Mouse (Mus musculus): ENCODE data around the gene Myh9. TPM values are rescaled to one million over a fixed set of nuclear protein-coding genes. Genes with fewer than 3 reads are reported as not detected.
A peak's percentile ranks its signal among the peaks of the same experiment; 100 is the strongest.
"Not testable (repeated sequence)": the region's sequence is repeated elsewhere in the genome, so short reads cannot be mapped to it uniquely, and the experiment has no call there.

Myh9 gene
- total RNA-seq, 1 experiment = 152 TPM

GRCm38 (mm10) chr15:77867231-77867968 lies 25.4 kb upstream of the Myh9 start:
- Histone ChIP-seq H3K4me3 (ENCODE audit: insufficient read depth in 1 of 2, low read depth in 1 of 2, low read length in 2 of 2, poor library complexity in 1 of 2, severe bottlenecking in 1 of 2) (peak overlapping the region in 1 of 2 experiments; percentile 51; a peak in 2 of 4 replicates), H3K9ac (ENCODE audit: insufficient read depth, low read depth, low read length, poor library complexity, severe bottlenecking) (peak overlapping the region; percentile 64), H3K27ac (ENCODE audit: insufficient read depth, low read depth, low read length, poor library complexity, severe bottlenecking) (peak overlapping the region; percentile 100), H3K4me1 (ENCODE audit: control insufficient read depth in 2 of 2, insufficient read depth in 2 of 2, low read length in 2 of 2, poor library complexity in 1 of 2) (peaks cover 23 to 37% of the 10 kb centered on the region in 2 experiments)
- H3K9me3 ChIP-seq (ENCODE audit: control insufficient read depth, insufficient read depth, low read depth, low read length); DNase-seq (ENCODE audit: low read depth, low spot score); in situ Hi-C loops (cut with MboI; ENCODE audit: low sequenced_read_pairs in 2 of 2, unreplicated experiment in 2 of 2); H3K36me3 ChIP-seq (ENCODE audit: control insufficient read depth, insufficient read depth, low read length, poor library complexity, severe bottlenecking): not testable (repeated sequence)
- TF ChIP-seq ZNF384 (IDR thresholded peaks at IDR 0.05; ENCODE audit: low read depth, low read length) = peak; percentile 96

GRCm38 (mm10) chr15:77866583-77867220 lies 24.7 kb upstream of the Myh9 start:
- no peak for DNase-seq (ENCODE audit: low read depth, low spot score)
- Histone ChIP-seq H3K4me3 (ENCODE audit: insufficient read depth in 1 of 2, low read depth in 1 of 2, low read length in 2 of 2, poor library complexity in 1 of 2, severe bottlenecking in 1 of 2) (peak overlapping the region in 1 of 2 experiments; percentile 51; a peak in 3 of 4 replicates), H3K27ac (ENCODE audit: insufficient read depth, low read depth, low read length, poor library complexity, severe bottlenecking) (peak overlapping the region; percentile 100), H3K9me3 (ENCODE audit: control insufficient read depth, insufficient read depth, low read depth, low read length) (no peaks in the 10 kb centered on the region), H3K4me1 (ENCODE audit: control insufficient read depth in 2 of 2, insufficient read depth in 2 of 2, low read length in 2 of 2, poor library complexity in 1 of 2) (peaks cover 23 to 37% of the 10 kb centered on the region in 2 experiments), H3K36me3 (ENCODE audit: control insufficient read depth, insufficient read depth, low read length, poor library complexity, severe bottlenecking) (no peaks in the 10 kb centered on the region), H3K9ac (ENCODE audit: insufficient read depth, low read depth, low read length, poor library complexity, severe bottlenecking) (peak overlapping the region; percentile 64)
- TF ChIP-seq HCFC1 (IDR thresholded peaks at IDR 0.05; ENCODE audit: borderline replicate concordance, insufficient read depth, low read length) (no peak), CHD2 (IDR thresholded peaks at IDR 0.05; ENCODE audit: low read depth, low read length) (no peak), MAFK (IDR thresholded peaks at IDR 0.05; ENCODE audit: insufficient read depth, low read depth, low read length) (no peak)
- in situ Hi-C loops (cut with MboI; ENCODE audit: low sequenced_read_pairs in 2 of 2, unreplicated experiment in 2 of 2) = no loop called here

GRCm38 (mm10) chr15:77864063-77864758 lies 22.2 kb upstream of the Myh9 start:
- Histone ChIP-seq H3K27ac (ENCODE audit: insufficient read depth, low read depth, low read length, poor library complexity, severe bottlenecking) (peak overlapping the region; percentile 74), H3K9ac (ENCODE audit: insufficient read depth, low read depth, low read length, poor library complexity, severe bottlenecking) (no peak overlapping the region), H3K4me3 (ENCODE audit: insufficient read depth in 1 of 2, low read depth in 1 of 2, low read length in 2 of 2, poor library complexity in 1 of 2, severe bottlenecking in 1 of 2) (no peak overlapping the region), H3K4me1 (ENCODE audit: control insufficient read depth in 2 of 2, insufficient read depth in 2 of 2, low read length in 2 of 2, poor library complexity in 1 of 2) (peaks cover 23 to 42% of the 10 kb centered on the region in 2 experiments), H3K36me3 (ENCODE audit: control insufficient read depth, insufficient read depth, low read length, poor library complexity, severe bottlenecking) (no peaks in the 10 kb centered on the region), H3K9me3 (ENCODE audit: control insufficient read depth, insufficient read depth, low read depth, low read length) (no peaks in the 10 kb centered on the region)
- no peak for DNase-seq (ENCODE audit: low read depth, low spot score)
- TF ChIP-seq HCFC1 (IDR thresholded peaks at IDR 0.05; ENCODE audit: borderline replicate concordance, insufficient read depth, low read length) (no peak), MAFK (IDR thresholded peaks at IDR 0.05; ENCODE audit: insufficient read depth, low read depth, low read length) (no peak), ZC3H11A (IDR thresholded peaks at IDR 0.05; ENCODE audit: borderline replicate concordance, low read depth, low read length) (no peak), CHD2 (IDR thresholded peaks at IDR 0.05; ENCODE audit: low read depth, low read length) (no peak), ZNF384 (IDR thresholded peaks at IDR 0.05; ENCODE audit: low read depth, low read length) (no peak)
- in situ Hi-C loops (cut with MboI; ENCODE audit: low sequenced_read_pairs in 2 of 2, unreplicated experiment in 2 of 2) = no loop called here

DNA sequence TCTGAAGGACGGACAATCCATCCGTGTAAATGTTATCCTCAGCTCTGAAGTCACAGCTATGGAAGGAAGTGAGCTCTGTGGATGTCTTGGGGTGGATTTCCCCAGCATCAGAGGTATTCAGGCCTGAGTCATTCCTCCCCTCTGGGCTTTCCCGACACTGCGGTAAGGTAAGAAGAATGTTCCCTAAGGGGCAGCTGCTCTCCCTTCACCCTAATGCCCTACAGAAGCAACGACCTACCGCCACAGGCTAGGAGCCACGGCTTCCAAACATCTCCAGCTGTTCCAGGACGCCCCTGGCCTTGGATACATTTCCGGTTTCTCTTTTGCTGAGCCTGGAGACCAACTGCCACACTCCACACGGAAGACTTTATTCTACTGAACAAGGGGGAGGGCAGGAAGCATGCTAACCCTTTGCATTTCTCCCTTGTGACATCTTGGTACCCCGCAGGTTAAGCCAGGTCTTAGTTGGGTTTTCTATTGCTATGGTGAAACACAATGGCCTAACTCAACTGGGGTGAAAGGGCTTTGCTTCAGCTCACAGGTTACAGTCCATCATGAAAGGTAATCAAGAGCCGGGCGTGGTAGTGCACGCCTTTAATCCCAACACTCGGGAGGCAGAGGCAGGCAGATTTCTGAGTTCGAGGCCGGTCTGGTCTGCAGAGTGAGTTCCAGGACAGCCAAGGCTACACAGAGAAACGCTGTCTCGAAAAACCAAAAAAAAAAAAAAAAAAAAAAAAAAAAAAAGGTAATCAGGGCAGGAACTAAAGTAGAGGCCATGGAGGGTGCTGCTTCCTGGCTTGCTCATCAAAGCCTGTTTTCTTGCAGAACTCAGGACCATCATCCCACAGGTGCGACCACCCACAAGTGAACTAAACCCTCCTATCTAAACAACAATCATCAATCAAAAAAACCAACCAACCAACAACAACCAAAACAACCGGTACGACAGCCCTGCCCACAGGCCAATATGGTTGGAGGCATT lies 21.3 kb upstream of the Myh9 start:
- Histone ChIP-seq H3K9me3 (ENCODE audit: control insufficient read depth, insufficient read depth, low read depth, low read length) (no peaks in the 10 kb centered on the region), H3K9ac (ENCODE audit: insufficient read depth, low read depth, low read length, poor library complexity, severe bottlenecking) (peak overlapping the region; percentile 18), H3K4me3 (ENCODE audit: insufficient read depth in 1 of 2, low read depth in 1 of 2, low read length in 2 of 2, poor library complexity in 1 of 2, severe bottlenecking in 1 of 2) (no peak overlapping the region; a peak in 1 of 4 replicates), H3K36me3 (ENCODE audit: control insufficient read depth, insufficient read depth, low read length, poor library complexity, severe bottlenecking) (no peaks in the 10 kb centered on the region), H3K27ac (ENCODE audit: insufficient read depth, low read depth, low read length, poor library complexity, severe bottlenecking) (peak overlapping the region; percentile 74), H3K4me1 (ENCODE audit: control insufficient read depth in 2 of 2, insufficient read depth in 2 of 2, low read length in 2 of 2, poor library complexity in 1 of 2) (peaks cover 23 to 42% of the 10 kb centered on the region in 2 experiments)
- no peak for DNase-seq (ENCODE audit: low read depth, low spot score)
- in situ Hi-C loops (cut with MboI; ENCODE audit: low sequenced_read_pairs in 2 of 2, unreplicated experiment in 2 of 2) = no loop called here
- TF ChIP-seq ZC3H11A (IDR thresholded peaks at IDR 0.05; ENCODE audit: borderline replicate concordance, low read depth, low read length) (no peak), CHD2 (IDR thresholded peaks at IDR 0.05; ENCODE audit: low read depth, low read length) (no peak; the same call in 1 of the 2 replicates), ZNF384 (IDR thresholded peaks at IDR 0.05; ENCODE audit: low read depth, low read length) (peak; percentile 77), HCFC1 (IDR thresholded peaks at IDR 0.05; ENCODE audit: borderline replicate concordance, insufficient read depth, low read length) (no peak), MAFK (IDR thresholded peaks at IDR 0.05; ENCODE audit: insufficient read depth, low read depth, low read length) (no peak)

Measured in ES-E14 (cell line).